Mouse (Mus musculus) mouse embryonic stem cell (cell line): ENCODE results near the gene Ppip5k2.

Experiments used
- in situ Hi-C, 2 experiments: fragments of 300-500 bp; cut with MboI; formaldehyde crosslinking; loops; 1 replicate in 1 of 2; 3 replicates in 1 of 2; pipeline ENCODE4 v1.14.3; 2019 to 2020; ENCODE audit warnings: low sequenced_read_pairs in 2 of 2, low pct_unique_long_range_greater_than_20kb in 1 of 2, mixed read lengths in 1 of 2; ENCODE audit not compliant: unreplicated experiment in 1 of 2

Ppip5k2 gene

DNA sequence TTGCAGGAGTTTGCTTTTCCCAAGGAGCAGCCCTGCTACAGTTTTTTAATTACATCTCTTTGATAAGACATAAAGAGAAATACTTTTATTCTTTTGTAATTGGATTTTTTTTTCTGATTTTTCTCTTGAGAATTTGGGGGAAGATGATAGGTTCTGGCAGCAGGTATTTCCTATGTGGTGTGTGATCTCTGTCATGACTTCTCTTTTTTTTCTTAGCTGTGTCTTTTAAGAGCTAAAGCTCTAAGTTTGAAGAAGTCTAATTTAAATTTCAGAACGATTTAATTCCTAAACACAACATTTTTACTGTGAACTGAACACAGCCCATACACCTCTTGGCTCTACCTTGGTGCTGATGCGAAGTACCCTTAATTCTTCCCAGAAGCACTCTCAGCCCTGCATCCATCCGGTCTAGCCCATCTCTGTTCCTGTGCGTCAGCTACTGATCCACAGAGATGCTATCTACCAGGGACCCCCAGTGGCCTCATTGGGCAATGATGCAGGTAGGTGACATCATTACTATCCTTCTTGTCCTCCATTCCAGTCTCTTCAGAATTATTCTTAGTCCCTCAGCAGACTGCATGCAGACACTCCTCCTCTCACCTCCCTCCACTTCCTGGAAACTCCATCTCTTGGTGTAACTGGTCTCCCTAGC is 93.6 kb downstream of the Ppip5k2 start:
- in situ Hi-C loops = loop anchor here in 1 of 2 experiments (25.0 kb wide), 1 partner anchor 639 kb away; no protein-coding TSS in a partner anchor

DNA sequence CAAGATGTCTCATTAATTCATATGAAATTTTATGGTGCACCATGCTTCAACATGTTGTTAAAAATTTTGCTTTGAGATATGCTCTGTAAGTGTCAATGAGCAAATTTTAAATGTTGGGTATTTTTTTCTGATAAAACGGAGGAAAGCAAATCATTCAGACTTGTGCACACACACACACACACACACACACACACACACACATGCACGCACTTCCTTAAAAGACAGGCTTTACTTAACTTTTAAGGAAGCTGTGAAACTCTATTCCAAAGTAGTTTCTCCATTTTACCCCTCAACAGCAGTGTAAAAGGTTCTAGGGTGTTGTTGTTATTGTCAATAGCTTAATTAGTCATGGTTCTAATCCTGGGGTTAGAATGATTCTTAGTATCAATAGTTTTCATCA is 94.1 kb downstream of the Ppip5k2 start:
- in situ Hi-C loops = loop anchor here in 1 of 2 experiments (25.0 kb wide), 1 partner anchor 639 kb away; no protein-coding TSS in a partner anchor

DNA sequence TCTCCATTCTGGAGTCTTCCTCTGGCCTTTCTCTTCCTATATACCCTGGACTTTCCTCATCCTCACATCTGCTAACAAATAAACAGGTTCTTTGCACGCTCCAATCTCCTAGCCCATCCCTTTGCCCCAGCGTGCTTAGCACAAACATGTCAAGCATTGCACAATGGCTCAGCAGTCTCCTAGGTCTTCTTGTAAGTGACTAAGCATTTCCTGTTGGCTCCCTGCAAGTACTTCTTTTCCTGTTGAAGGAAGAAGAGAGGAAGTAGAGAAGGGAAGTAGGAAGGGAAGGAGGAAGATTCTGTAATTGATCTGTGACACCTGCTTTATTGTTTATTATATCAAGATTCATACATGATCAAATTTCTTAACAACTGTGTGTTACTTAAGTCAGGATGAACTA is 97.4 kb downstream of the Ppip5k2 start:
- in situ Hi-C loops = no loop called here

DNA sequence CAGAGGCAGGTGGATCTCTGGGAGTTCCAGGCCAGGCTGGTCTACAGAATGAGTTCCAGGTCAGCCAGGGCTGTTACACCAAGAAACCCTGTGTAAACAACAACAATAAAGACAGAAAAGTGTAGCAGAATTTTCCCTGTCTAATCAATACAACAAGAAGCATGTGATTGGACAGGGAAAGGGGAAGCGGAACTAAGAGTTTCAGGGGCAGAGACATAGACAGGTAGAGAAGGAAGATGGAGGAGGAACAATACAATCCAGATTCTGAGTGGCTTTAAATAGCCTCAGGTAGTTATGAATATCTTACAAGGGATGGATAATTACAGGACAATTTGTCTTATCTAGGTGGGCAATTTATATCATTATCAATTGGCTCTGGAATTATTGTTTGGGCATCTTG is 102.9 kb downstream of the Ppip5k2 start:
- in situ Hi-C loops = no loop called here

DNA sequence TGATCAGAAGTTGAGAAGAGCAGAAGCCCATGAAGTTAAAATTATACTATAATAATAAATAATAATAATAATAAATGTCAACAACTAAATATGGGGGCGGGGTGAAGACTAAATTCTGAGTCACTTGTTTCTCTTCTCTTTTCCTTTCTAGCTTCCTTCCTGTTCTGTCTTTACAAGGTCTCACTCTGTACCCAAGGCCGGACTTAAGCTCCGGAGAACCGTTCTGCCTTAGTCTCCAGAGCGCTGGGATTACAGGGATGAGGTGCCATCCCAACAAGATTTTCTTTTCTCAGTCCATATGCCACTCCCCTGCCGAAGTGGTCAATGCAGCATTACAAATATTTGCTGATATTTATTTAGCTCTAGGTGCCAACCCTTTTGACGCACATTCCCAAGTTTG is 107.9 kb downstream of the Ppip5k2 start:
- in situ Hi-C loops = no loop called here

DNA sequence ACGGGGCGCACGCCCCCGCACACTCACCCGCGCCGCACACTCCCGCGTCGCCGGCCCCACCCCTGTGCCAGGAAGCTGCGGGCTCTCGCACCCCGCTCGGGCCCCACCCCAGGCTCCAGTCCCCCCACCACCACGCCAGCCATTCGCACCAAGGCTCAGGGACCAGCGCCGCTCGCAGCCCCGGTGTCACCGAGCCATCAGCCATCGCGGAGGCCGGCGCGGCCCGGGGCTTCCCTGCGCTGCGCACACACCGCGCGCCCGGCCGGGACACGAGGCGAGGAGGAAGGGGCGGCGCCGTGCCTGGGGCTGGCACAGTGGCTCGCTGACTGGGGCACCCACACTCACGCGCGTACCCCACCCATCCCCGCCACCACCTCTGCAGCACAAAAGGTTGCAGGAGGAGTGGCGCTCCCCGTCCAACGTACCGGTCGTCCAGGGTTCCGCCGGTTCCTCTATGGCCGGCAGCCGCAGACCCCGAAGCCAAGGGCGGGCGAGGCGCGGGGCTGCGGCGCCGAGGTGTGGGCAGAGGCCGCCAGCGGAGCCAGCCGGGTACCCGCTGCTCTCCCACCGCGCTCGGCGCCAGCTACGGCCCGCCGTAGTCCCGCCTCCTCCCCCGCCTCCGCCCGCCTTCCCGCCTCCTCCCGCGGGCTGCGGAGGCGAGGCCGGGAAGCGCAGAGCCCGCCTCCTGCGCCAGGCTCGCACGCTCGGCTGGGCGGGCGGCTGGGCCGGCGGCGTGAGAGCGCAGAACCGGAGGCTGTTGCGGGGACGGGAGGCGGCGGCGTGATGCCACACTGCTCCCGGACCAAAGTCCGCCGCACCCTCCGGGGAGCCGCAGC is 108.6 kb downstream of the Ppip5k2 start, which contains the start of gene D1Ertd622e:
Gene D1Ertd622e (minus strand): TSS at position 669 of the 836 bp plus-strand sequence.
- in situ Hi-C loops = no loop called here

DNA sequence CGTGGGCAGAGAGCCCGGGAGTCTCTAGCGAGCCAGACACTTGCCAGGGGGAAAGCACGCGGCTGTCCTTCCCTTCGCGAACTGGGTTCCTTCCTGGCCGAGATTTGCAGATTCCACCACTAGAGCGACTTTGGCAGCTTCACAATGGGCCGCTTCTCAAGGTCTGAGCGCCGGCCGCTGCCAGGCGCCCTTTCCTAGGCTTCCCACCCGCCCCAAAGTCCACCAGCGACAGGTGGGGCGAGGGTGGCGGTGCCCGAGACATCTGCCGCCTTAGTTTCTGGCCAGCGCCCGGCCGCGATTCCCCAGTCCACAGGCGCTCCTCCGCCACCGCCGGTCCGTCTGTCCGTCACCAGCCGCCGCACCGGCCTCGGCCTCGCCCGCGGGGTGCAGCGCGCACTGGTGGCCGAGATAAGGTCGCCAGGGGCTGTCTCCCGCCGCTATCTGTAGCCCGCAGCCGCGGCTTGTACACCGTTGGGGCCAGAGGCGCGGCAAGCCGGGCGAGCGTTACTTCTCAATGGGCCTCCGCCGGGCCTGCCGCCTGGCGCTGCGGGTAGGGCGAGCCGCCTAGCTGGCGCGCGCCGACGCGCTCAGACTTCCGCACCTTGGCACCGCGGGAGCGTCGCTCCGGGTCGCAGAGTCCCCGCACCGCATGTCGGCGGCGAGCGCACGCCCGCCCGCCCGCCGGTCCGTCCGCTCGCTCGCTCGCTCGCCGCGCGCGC is 109.4 kb downstream of the Ppip5k2 start:
- in situ Hi-C loops = no loop called here

DNA sequence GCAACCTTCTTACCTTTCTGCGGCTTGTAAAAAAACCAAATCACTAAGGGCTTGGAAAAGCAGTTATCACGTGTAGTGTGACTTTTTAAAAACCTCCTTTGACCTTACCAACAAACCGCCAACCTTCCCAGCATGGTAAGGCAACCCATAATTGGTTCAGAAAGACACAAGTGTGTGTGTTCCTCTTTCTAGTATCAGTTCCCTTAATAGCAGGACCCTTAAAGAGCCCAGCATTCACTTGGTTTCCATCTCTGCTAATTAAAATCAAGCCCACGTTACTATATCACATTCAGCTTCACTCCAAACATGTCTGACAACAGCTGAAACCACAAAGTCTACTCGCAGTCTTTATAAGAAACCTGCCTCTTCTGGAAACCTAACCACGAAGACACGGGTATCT is 110.8 kb downstream of the Ppip5k2 start:
- in situ Hi-C loops = no loop called here

DNA sequence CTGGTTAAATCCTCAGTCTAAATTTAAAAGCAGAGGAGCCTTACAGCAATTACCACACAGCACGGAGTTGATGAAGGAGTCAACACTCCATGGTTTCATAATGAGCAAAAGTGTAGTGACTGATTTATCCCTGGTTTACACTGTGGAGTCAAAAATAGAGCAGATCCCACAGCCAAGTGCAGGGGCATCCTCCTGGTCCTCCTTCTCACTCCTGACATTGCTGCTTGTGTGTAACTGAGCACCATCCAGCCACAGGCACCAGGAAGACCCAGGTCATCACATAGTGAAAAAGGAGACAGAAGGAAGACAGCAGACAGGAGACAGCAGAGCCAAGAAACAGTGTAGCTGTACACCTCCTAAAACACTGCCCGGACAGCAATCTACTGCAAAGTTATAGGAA is 112.4 kb downstream of the Ppip5k2 start:
- in situ Hi-C loops = no loop called here

DNA sequence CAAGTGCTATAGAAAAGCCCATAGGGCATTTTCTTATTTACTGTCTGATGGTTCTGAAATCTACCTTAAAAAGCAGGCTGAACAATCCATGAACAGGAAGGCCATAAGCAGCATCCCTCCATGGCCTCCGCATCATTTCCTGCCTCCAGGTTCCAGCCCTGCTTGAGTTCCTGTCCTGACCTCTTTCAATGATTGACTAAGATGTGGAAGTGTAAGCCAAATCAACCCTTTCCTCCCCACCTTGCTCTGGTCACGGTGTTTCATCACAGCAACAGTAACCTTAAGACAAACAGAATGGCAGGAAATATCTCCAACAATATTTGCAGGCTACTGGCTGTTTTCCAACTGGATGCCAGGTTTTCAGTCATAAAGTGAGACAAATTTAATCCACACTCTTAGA is 113.0 kb downstream of the Ppip5k2 start:
- in situ Hi-C loops = no loop called here
